Mouse (Mus musculus) granulocyte monocyte progenitor cell, adult 5-6 weeks (primary cell): ENCODE results near the gene Spice1. TPM values are rescaled to one million over a fixed set of nuclear protein-coding genes. Genes with fewer than 3 reads are reported as not detected.
A peak's percentile ranks its signal among the peaks of the same experiment; 100 is the strongest.

Experiments used
- ATAC-seq: replicated peaks from 2 replicates; pipeline ENCODE4 v1.8.0; 2016; ENCODE audit warnings: mild to moderate bottlenecking, moderate TSS enrichment, inconsistent platforms; ENCODE audit not compliant: poor library complexity, severe bottlenecking
- total RNA-seq, 2 experiments: library from RNA; stranded (forward) in 1 of 2; stranded (reverse) in 1 of 2; fragments of 200-712, 200-1000 nt in 1 of 2; fragments of >200 nt in 1 of 2; fragmentation: Nextera tagmentation in 1 of 2; gene quantifications; 2 replicates each; pipeline ENCODE4 v1.2.3; 2014 to 2017

Gene Spice1
- total RNA-seq (2014; fragmentation: Nextera tagmentation) (23.0 and 37.4 TPM in 2 replicates), total RNA-seq (2017) (19.8 and 22.3 TPM in 2 replicates)

- peak; percentile 91 for ATAC-seq
Measured at GRCm38 (mm10) chr16:44347071-44347901, at the start of gene Spice1. Gene Spice1, plus strand, starts transcription at chr16:44347121.

GRCm38 (mm10) chr16:44299438-44300093, 47.4 kb upstream of the Spice1 start:
- ATAC-seq: no peak

- no peak; the same call in 1 of the 2 replicates for ATAC-seq
Measured at GRCm38 (mm10) chr16:44302126-44302892, 44.6 kb upstream of the Spice1 start.

- no peak for ATAC-seq
Measured at GRCm38 (mm10) chr16:44303822-44304221, 43.1 kb upstream of the Spice1 start.

GRCm38 (mm10) chr16:44305606-44306005, 41.3 kb upstream of the Spice1 start:
- ATAC-seq: no peak

- ATAC-seq: no peak; the same call in 1 of the 2 replicates
Measured at GRCm38 (mm10) chr16:44313422-44313821, 33.5 kb upstream of the Spice1 start.

- ATAC-seq: no peak
Measured at GRCm38 (mm10) chr16:44316350-44316749, 30.6 kb upstream of the Spice1 start.

- ATAC-seq: no peak
Measured at GRCm38 (mm10) chr16:44320232-44320631, 26.7 kb upstream of the Spice1 start.

GRCm38 (mm10) chr16:44328644-44329043, 18.3 kb upstream of the Spice1 start:
- 0 out of 2 replicates have a peak, but pooled peaks have one; percentile 20 for ATAC-seq

GRCm38 (mm10) chr16:44330657-44331056, 16.3 kb upstream of the Spice1 start:
- ATAC-seq: no peak

GRCm38 (mm10) chr16:44331154-44331553, 15.8 kb upstream of the Spice1 start:
- no peak for ATAC-seq

GRCm38 (mm10) chr16:44331671-44331994, 15.3 kb upstream of the Spice1 start:
- ATAC-seq: no peak

GRCm38 (mm10) chr16:44331995-44332860, 14.7 kb upstream of the Spice1 start:
- peak; percentile 41 for ATAC-seq

- peak; percentile 75 for ATAC-seq
Measured at GRCm38 (mm10) chr16:44332861-44333284, 14.0 kb upstream of the Spice1 start, which contains the start of gene Sidt1. Gene Sidt1, minus strand, starts transcription at chr16:44333196.

- ATAC-seq: no peak
Measured at GRCm38 (mm10) chr16:44337541-44337940, 9.4 kb upstream of the Spice1 start.

- ATAC-seq: no peak
Measured at GRCm38 (mm10) chr16:44349801-44350397, 3.0 kb downstream of the Spice1 start.

GRCm38 (mm10) chr16:44356291-44356690, 9.4 kb downstream of the Spice1 start:
- ATAC-seq: peak; percentile 35

- peak; percentile 96 for ATAC-seq
Measured at GRCm38 (mm10) chr16:44357571-44358268, 10.8 kb downstream of the Spice1 start.
